Mouse (Mus musculus): ENCODE results near the gene Elavl2. TPM values are rescaled to one million over a fixed set of nuclear protein-coding genes. Genes with fewer than 3 reads are reported as not detected.

Elavl2 gene
- total RNA-seq (2023) = not detected

GRCm38 (mm10) chr4:91400423-91400822 is at the start of gene Elavl2:
Elavl2 (minus strand) TSS chr4:91400785.

